Mouse (Mus musculus): ENCODE results near the gene Gp9. TPM values are rescaled to one million over a fixed set of nuclear protein-coding genes. Genes with fewer than 3 reads are reported as not detected.

The Gp9 gene
- polyA plus RNA-seq, 1 experiment from 2014 or later = 3.4 TPM

DNA sequence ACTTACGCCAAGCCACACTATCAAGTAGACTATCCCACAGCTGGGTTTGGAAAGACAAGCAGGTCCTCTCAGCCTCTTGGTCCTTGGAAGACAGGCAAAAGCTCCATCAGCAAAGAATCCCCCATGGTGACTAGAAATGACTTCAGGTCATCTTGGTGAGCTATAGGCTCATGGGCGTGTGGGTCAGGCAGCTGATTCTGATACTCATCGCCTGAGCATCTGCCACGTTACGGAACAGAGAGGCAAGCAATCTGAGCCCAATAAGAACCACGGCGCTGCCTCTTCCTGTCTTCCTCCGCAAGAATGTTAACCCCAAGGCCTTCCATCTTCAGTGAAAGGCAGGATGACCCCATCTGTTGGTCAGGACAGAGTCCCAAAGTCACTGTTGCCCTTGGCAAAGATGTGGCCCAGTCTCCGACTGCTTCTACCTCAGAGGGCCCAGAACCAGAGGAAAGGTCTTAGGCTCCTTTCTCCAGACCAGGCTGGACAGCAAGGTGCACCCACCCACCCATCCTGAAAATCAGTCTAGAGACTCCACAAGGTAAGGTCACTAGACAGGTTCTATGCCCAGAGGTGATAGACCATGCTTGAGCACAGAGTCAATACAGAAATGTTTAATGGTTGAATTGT, 10.5 kb downstream of the Gp9 start:
- Histone ChIP-seq H3K4me2 (ENCODE audit: low read length) (no peak overlapping the region), H3K27ac (replicated peaks in 1 of 2; ENCODE audit: control insufficient read depth in 1 of 2, insufficient read depth in 1 of 2, low read depth in 2 of 2, low read length in 2 of 2) (peak overlapping the region in 1 of 2 experiments; percentile 62; a peak in 1 of 4 replicates), H3K4me3 (ENCODE audit: control insufficient read depth in 1 of 2, insufficient read depth in 1 of 2, low read depth in 1 of 2, low read length in 2 of 2) (no peak overlapping the region), H3K4me1 (ENCODE audit: control insufficient read depth in 2 of 2, insufficient read depth in 2 of 2, low read length in 2 of 2) (peaks cover 18 to 26% of the 10 kb centered on the region in 2 experiments), H3K9ac (ENCODE audit: low read length) (no peak overlapping the region), H3K36me3 (ENCODE audit: control insufficient read depth, insufficient read depth, low read length) (peaks cover 12% of the 10 kb centered on the region), H3K9me3 (ENCODE audit: control insufficient read depth, low read length) (no peaks in the 10 kb centered on the region), H3K27me3 (ENCODE audit: control insufficient read depth, insufficient read depth, low read length) (no peaks in the 10 kb centered on the region)
- WGBS = 89% methylated on average over 9 of the region's 9 CpGs
- ATAC-seq (ENCODE audit: insufficient number of reproducible peaks, insufficient read depth, low FRiP score, low read depth) = no peak

- WGBS = 24% methylated on average over 5 of the region's 5 CpGs
- Histone ChIP-seq H3K27ac (replicated peaks in 1 of 2; ENCODE audit: control insufficient read depth in 1 of 2, insufficient read depth in 1 of 2, low read depth in 2 of 2, low read length in 2 of 2) (peak overlapping the region; percentile 22 to 62; a peak in 3 of 4 replicates), H3K27me3 (ENCODE audit: control insufficient read depth, insufficient read depth, low read length) (no peaks in the 10 kb centered on the region), H3K4me1 (ENCODE audit: control insufficient read depth in 2 of 2, insufficient read depth in 2 of 2, low read length in 2 of 2) (peaks cover 18 to 26% of the 10 kb centered on the region in 2 experiments), H3K4me2 (ENCODE audit: low read length) (no peak overlapping the region), H3K36me3 (ENCODE audit: control insufficient read depth, insufficient read depth, low read length) (peaks cover 12% of the 10 kb centered on the region), H3K9ac (ENCODE audit: low read length) (peak overlapping the region; percentile 52; the same call in 1 of the 2 replicates), H3K4me3 (ENCODE audit: control insufficient read depth in 1 of 2, insufficient read depth in 1 of 2, low read depth in 1 of 2, low read length in 2 of 2) (no peak overlapping the region), H3K9me3 (ENCODE audit: control insufficient read depth, low read length) (no peaks in the 10 kb centered on the region)
- ATAC-seq (ENCODE audit: insufficient number of reproducible peaks, insufficient read depth, low FRiP score, low read depth) = 0 out of 2 replicates have a peak, but pooled peaks have one; percentile 12
These were observed 11.2 kb downstream of the Gp9 start for GRCm38 (mm10) chr6:87788896-87789587.

DNA sequence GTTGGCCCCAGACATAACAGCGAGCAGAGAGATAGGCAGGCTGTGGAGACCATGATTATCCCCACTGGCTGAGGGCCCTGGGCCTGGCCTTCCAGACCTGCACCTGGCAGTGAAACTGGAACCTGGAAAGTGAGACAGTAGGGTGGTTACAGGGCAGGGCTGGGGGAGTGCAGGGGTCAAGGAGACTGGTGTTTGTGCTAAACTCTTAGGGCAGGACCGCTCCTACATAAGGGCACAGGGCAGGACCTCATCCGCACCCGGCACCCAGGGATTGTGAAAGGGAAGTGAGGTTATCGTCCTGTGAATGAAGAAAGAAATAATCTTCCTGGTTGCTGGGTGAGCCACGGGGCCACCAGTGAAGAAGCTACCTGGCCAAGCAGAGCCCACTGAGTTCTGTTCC, 11.9 kb downstream of the Gp9 start:
- peak overlapping the region; percentile 52; the same call in 1 of the 2 replicates for H3K9ac ChIP-seq (ENCODE audit: low read length)
- no peak overlapping the region for H3K4me2 ChIP-seq (ENCODE audit: low read length)
- peak overlapping the region in 1 of 2 experiments; percentile 62; a peak in 2 of 4 replicates for H3K27ac ChIP-seq (replicated peaks in 1 of 2; ENCODE audit: control insufficient read depth in 1 of 2, insufficient read depth in 1 of 2, low read depth in 2 of 2, low read length in 2 of 2)
- WGBS = 89% methylated on average over 6 of the region's 6 CpGs
- H3K4me1 ChIP-seq (ENCODE audit: control insufficient read depth in 2 of 2, insufficient read depth in 2 of 2, low read length in 2 of 2) = peaks cover 19 to 26% of the 10 kb centered on the region in 2 experiments
- no peak for ATAC-seq (ENCODE audit: insufficient number of reproducible peaks, insufficient read depth, low FRiP score, low read depth)
- H3K36me3 ChIP-seq (ENCODE audit: control insufficient read depth, insufficient read depth, low read length) = peaks cover 12% of the 10 kb centered on the region
- H3K27me3 ChIP-seq (ENCODE audit: control insufficient read depth, insufficient read depth, low read length) = no peaks in the 10 kb centered on the region
- H3K9me3 ChIP-seq (ENCODE audit: control insufficient read depth, low read length) = no peaks in the 10 kb centered on the region
- no peak overlapping the region for H3K4me3 ChIP-seq (ENCODE audit: control insufficient read depth in 1 of 2, insufficient read depth in 1 of 2, low read depth in 1 of 2, low read length in 2 of 2)

DNA sequence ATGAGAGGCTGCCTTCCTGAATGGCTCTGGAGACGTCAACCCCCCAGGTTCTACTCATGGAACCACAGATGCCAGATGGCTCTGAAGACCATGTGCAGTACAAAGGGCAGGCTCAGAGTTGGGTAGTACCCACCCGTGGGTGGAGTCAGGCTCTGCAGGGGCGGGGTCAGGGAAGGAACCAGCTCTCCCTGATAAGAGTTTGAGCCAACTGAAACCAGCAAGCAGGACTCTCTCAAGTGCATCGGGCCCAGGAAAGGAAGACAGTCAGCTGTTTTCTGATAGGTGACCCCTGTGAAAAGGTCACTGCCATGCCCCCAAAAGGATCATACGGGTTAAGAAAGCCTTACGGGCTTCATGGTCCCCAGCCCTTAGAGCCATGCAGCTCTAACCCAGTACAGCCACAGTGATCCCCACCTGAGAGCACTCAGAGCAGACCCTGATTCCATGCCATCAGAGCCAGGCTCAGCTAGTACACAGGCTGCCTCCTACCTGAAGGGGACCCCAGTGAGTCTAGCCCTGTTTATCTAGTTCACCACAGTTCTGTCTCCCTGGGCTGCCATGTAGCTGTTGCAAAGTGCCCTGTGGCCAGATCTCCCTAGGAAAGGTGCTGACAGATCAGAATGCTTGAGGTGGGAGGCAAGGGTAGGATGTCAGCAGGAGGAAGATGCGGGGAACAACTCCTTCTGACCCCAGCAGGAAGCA, 13.1 kb downstream of the Gp9 start:
- no peak overlapping the region for H3K27ac ChIP-seq (replicated peaks in 1 of 2; ENCODE audit: control insufficient read depth in 1 of 2, insufficient read depth in 1 of 2, low read depth in 2 of 2, low read length in 2 of 2)
- H3K9me3 ChIP-seq (ENCODE audit: control insufficient read depth, low read length) = no peaks in the 10 kb centered on the region
- no peak overlapping the region for H3K4me3 ChIP-seq (ENCODE audit: control insufficient read depth in 1 of 2, insufficient read depth in 1 of 2, low read depth in 1 of 2, low read length in 2 of 2)
- ATAC-seq (ENCODE audit: insufficient number of reproducible peaks, insufficient read depth, low FRiP score, low read depth) = no peak
- 43% methylated on average over 7 of the region's 7 CpGs for WGBS
- peaks cover 12% of the 10 kb centered on the region for H3K36me3 ChIP-seq (ENCODE audit: control insufficient read depth, insufficient read depth, low read length)
- no peak overlapping the region for H3K4me2 ChIP-seq (ENCODE audit: low read length)
- H3K4me1 ChIP-seq (ENCODE audit: control insufficient read depth in 2 of 2, insufficient read depth in 2 of 2, low read length in 2 of 2) = peaks cover 19 to 26% of the 10 kb centered on the region in 2 experiments
- no peak overlapping the region for H3K9ac ChIP-seq (ENCODE audit: low read length)
- no peaks in the 10 kb centered on the region for H3K27me3 ChIP-seq (ENCODE audit: control insufficient read depth, insufficient read depth, low read length)

GRCm38 (mm10) chr6:87791826-87792225, 14.0 kb downstream of the Gp9 start:
- ATAC-seq (ENCODE audit: insufficient number of reproducible peaks, insufficient read depth, low FRiP score, low read depth) = no peak
- 91% methylated on average over 5 of the region's 5 CpGs for WGBS
- peaks cover 12% of the 10 kb centered on the region for H3K36me3 ChIP-seq (ENCODE audit: control insufficient read depth, insufficient read depth, low read length)

DNA sequence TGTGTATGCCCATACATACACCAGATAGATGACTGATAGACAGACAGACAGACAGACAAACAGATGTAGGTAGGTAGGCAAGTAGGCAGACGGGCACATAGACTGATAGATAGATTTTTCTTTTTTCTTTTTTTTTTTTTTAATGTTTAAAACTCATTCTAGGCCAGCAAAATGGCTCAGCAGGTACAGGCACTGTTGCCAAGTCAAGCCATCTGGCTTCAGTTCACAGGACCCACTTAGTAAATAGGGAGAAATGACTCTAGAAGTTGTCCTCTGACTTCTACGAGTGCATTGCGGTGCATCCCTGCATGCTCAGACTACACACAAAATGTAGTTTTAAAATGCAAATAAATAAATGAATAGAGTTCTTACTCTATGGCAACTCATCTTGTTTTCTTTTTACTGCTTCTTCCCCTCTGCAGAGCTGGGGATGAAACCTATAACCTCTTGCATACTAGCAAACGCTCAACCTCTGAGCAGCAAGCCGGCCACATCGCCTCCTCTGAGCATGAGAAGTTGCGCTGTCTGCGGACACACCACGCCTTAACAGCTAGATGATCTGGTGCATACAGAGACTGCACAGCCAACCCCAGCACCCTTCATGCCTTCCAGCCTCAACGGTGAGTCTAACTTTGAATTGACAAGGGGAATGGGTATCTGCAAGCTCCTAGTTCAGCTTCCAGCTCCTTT, 16.1 kb downstream of the Gp9 start:
- Histone ChIP-seq H3K4me3 (ENCODE audit: control insufficient read depth in 1 of 2, insufficient read depth in 1 of 2, low read depth in 1 of 2, low read length in 2 of 2) (no peak overlapping the region), H3K9ac (ENCODE audit: low read length) (no peak overlapping the region), H3K27ac (replicated peaks in 1 of 2; ENCODE audit: control insufficient read depth in 1 of 2, insufficient read depth in 1 of 2, low read depth in 2 of 2, low read length in 2 of 2) (no peak overlapping the region), H3K4me2 (ENCODE audit: low read length) (no peak overlapping the region), H3K4me1 (ENCODE audit: control insufficient read depth in 2 of 2, insufficient read depth in 2 of 2, low read length in 2 of 2) (peaks cover 16 to 17% of the 10 kb centered on the region in 2 experiments), H3K27me3 (ENCODE audit: control insufficient read depth, insufficient read depth, low read length) (no peaks in the 10 kb centered on the region), H3K9me3 (ENCODE audit: control insufficient read depth, low read length) (no peaks in the 10 kb centered on the region), H3K36me3 (ENCODE audit: control insufficient read depth, insufficient read depth, low read length) (peaks cover 12% of the 10 kb centered on the region)
- no peak for ATAC-seq (ENCODE audit: insufficient number of reproducible peaks, insufficient read depth, low FRiP score, low read depth)
- 90% methylated on average over 10 of the region's 10 CpGs for WGBS

More at GRCm38 (mm10) chr6:87791826-87792225, 14.0 kb downstream of the Gp9 start:
- H3K27me3 ChIP-seq (ENCODE audit: control insufficient read depth, insufficient read depth, low read length) = no peaks in the 10 kb centered on the region
- no peaks in the 10 kb centered on the region for H3K9me3 ChIP-seq (ENCODE audit: control insufficient read depth, low read length)
- H3K4me2 ChIP-seq (ENCODE audit: low read length) = no peak overlapping the region
- H3K9ac ChIP-seq (ENCODE audit: low read length) = no peak overlapping the region
- H3K4me3 ChIP-seq (ENCODE audit: control insufficient read depth in 1 of 2, insufficient read depth in 1 of 2, low read depth in 1 of 2, low read length in 2 of 2) = no peak overlapping the region
- no peak overlapping the region for H3K27ac ChIP-seq (replicated peaks in 1 of 2; ENCODE audit: control insufficient read depth in 1 of 2, insufficient read depth in 1 of 2, low read depth in 2 of 2, low read length in 2 of 2)
- H3K4me1 ChIP-seq (ENCODE audit: control insufficient read depth in 2 of 2, insufficient read depth in 2 of 2, low read length in 2 of 2) = peaks cover 19 to 26% of the 10 kb centered on the region in 2 experiments
